Mouse (Mus musculus) gastrocnemius, adult 2 months (tissue): ENCODE data around the gene Cfap58. TPM values are rescaled to one million over a fixed set of nuclear protein-coding genes. Genes with fewer than 3 reads are reported as not detected.

Source experiments
- DNase-seq: peaks from one replicate; pipeline ENCODE4 v3.0.0; 2022
- H3K27ac ChIP-seq: fragments of 200-600 bp; 2 replicates; pipeline ENCODE4 v1.8.1; 2022; ENCODE audit warnings: mild to moderate bottlenecking
- H3K4me3 ChIP-seq: fragments of 200-600 bp; 2 replicates; pipeline ENCODE4 v1.8.1; 2022; ENCODE audit warnings: mild to moderate bottlenecking, moderate library complexity
- CTCF ChIP-seq: fragments of 200-600 bp; IDR thresholded peaks from 2 replicates; pipeline ENCODE4 v1.8.1; 2022; ENCODE audit warnings: antibody characterized with exemption, mild to moderate bottlenecking, moderate library complexity
- intact Hi-C: fragments of 180-260 bp; cut with DNase I; formaldehyde crosslinking; loops from one replicate; pipeline ENCODE4 v1.15.1; 2025
- microRNA-seq: library from miRNA; unstranded; fragments of <30 nt; microRNA quantifications from one replicate; pipeline ENCODE4 v1.2.0, GENCODE M21; 2021
- total RNA-seq, 2 experiments: library from RNA; stranded (reverse); gene quantifications; 2 replicates each; pipeline ENCODE4 v1.2.3; 2021

Gene Cfap58
- total RNA-seq, 2 experiments from 2014 or later = not detected

GRCm38 (mm10) chr19:48008771-48009413, 71.4 kb downstream of the Cfap58 start:
- Histone ChIP-seq H3K4me3 (no peak overlapping the region), H3K27ac (no peak overlapping the region)
- no peak for DNase-seq
- intact Hi-C loops = no loop called here
- TF ChIP-seq CTCF = no peak

GRCm38 (mm10) chr19:48009586-48010331, 72.3 kb downstream of the Cfap58 start:
- DNase-seq = no peak
- H3K4me3 ChIP-seq = no peak overlapping the region
- TF ChIP-seq CTCF = no peak
- intact Hi-C loops = no loop called here
- H3K27ac ChIP-seq = no peak overlapping the region

GRCm38 (mm10) chr19:48020103-48020502, 82.6 kb downstream of the Cfap58 start:
- Histone ChIP-seq H3K27ac (no peak overlapping the region), H3K4me3 (no peak overlapping the region)
- no peak for DNase-seq
- TF ChIP-seq CTCF = no peak
- intact Hi-C loops = no loop called here

- intact Hi-C loops = no loop called here
- no peak overlapping the region for H3K27ac ChIP-seq
- H3K4me3 ChIP-seq = no peak overlapping the region
- TF ChIP-seq CTCF = no peak
- DNase-seq = no peak
Measured at GRCm38 (mm10) chr19:48021435-48021834, 84.0 kb downstream of the Cfap58 start.

- no peak overlapping the region for H3K4me3 ChIP-seq
- intact Hi-C loops = no loop called here
- DNase-seq = no peak
- H3K27ac ChIP-seq = no peak overlapping the region
- no peak for TF ChIP-seq CTCF
Measured at GRCm38 (mm10) chr19:48022763-48023162, 85.3 kb downstream of the Cfap58 start.

GRCm38 (mm10) chr19:48023726-48024125, 86.3 kb downstream of the Cfap58 start:
- H3K27ac ChIP-seq = no peak overlapping the region
- TF ChIP-seq CTCF = no peak
- no peak for DNase-seq
- intact Hi-C loops = no loop called here
- H3K4me3 ChIP-seq = no peak overlapping the region

GRCm38 (mm10) chr19:48025366-48025765, 87.9 kb downstream of the Cfap58 start:
- DNase-seq = no peak
- Histone ChIP-seq H3K4me3 (no peak overlapping the region), H3K27ac (no peak overlapping the region)
- TF ChIP-seq CTCF = no peak
- intact Hi-C loops = no loop called here

GRCm38 (mm10) chr19:48026882-48027281, 89.4 kb downstream of the Cfap58 start:
- intact Hi-C loops = no loop called here
- Histone ChIP-seq H3K4me3 (no peak overlapping the region), H3K27ac (no peak overlapping the region)
- no peak for DNase-seq
- no peak for TF ChIP-seq CTCF

- intact Hi-C loops = no loop called here
- Histone ChIP-seq H3K27ac (no peak overlapping the region), H3K4me3 (no peak overlapping the region)
- no peak for TF ChIP-seq CTCF
- no peak for DNase-seq
Measured at GRCm38 (mm10) chr19:48039554-48039953, 102.1 kb downstream of the Cfap58 start.

GRCm38 (mm10) chr19:48047315-48047714, 109.8 kb downstream of the Cfap58 start:
- H3K27ac ChIP-seq = no peak overlapping the region
- DNase-seq = no peak
- TF ChIP-seq CTCF = no peak
- intact Hi-C loops = no loop called here
- no peak overlapping the region for H3K4me3 ChIP-seq

GRCm38 (mm10) chr19:48049361-48049760, 111.9 kb downstream of the Cfap58 start:
- H3K4me3 ChIP-seq = no peak overlapping the region
- no peak for DNase-seq
- no peak for TF ChIP-seq CTCF
- intact Hi-C loops = no loop called here
- no peak overlapping the region for H3K27ac ChIP-seq

GRCm38 (mm10) chr19:48063289-48063688, 125.8 kb downstream of the Cfap58 start:
- Histone ChIP-seq H3K4me3 (no peak overlapping the region), H3K27ac (no peak overlapping the region)
- no peak for DNase-seq
- TF ChIP-seq CTCF = no peak
- intact Hi-C loops = no loop called here

- Histone ChIP-seq H3K27ac (no peak overlapping the region), H3K4me3 (no peak overlapping the region)
- DNase-seq = no peak
- intact Hi-C loops = no loop called here
- TF ChIP-seq CTCF = no peak
Measured at GRCm38 (mm10) chr19:48079718-48080117, 142.2 kb downstream of the Cfap58 start.

- H3K27ac ChIP-seq = no peak overlapping the region
- no peak overlapping the region for H3K4me3 ChIP-seq
- intact Hi-C loops = no loop called here
- TF ChIP-seq CTCF = no peak
- DNase-seq = no peak
Measured at GRCm38 (mm10) chr19:48081456-48081855, 144.0 kb downstream of the Cfap58 start.

Small RNAs within 50 kb of the gene (microRNA-seq; reads per million reads assigned to microRNA genes)
- not detected for gene Gm22240

Other genes with a start within 250 kb of the Cfap58 start
- not detected for gene Col17a1, start 245.6 kb upstream of the Cfap58 start, total RNA-seq
- 10 to 100 TPM; 80.3 to 85.3 TPM for gene Sfr1, start 206.0 kb upstream of the Cfap58 start, total RNA-seq
- gene Gsto1, start 82.7 kb upstream of the Cfap58 start, total RNA-seq = 10 to 100 TPM; 43.7 to 70.1 TPM
- gene Gsto2, start 72.1 kb upstream of the Cfap58 start, total RNA-seq = under 1 TPM; 0.51 to 0.73 TPM
- under 1 TPM in 1 of 2 experiments, not detected in 1; 0.11 TPM for gene Cfap43, start 18.4 kb upstream of the Cfap58 start, total RNA-seq
- under 1 TPM; 0.75 to 0.99 TPM for gene Itprip, start 18.4 kb upstream of the Cfap58 start, total RNA-seq